Mouse (Mus musculus): Measurements from ENCODE around the gene Hoxd8.

- no peak for TF ChIP-seq GATA1 (IDR thresholded peaks at IDR 0.05; ENCODE audit: borderline replicate concordance, low read length)
- no peak for TF ChIP-seq FLI1 (IDR thresholded peaks at IDR 0.05; ENCODE audit: low read length)
Observed at GRCm38 (mm10) chr2:74753711-74754110, 49.3 kb downstream of the Hoxd8 start.
